Mouse (Mus musculus) intestine, postnatal 0 days (tissue): Measurements from ENCODE around the gene Gm6525. TPM values are rescaled to one million over a fixed set of nuclear protein-coding genes. Genes with fewer than 3 reads are reported as not detected.
A peak's percentile ranks its signal among the peaks of the same experiment; 100 is the strongest.

Source experiments
- ATAC-seq: fragments of 200-750 bp; cut with Nextera tagmentation; 2 replicates; pipeline ENCODE4 v1.8.0; 2017; ENCODE audit warnings: mild to moderate bottlenecking, moderate TSS enrichment, moderate library complexity
- H3K27ac ChIP-seq: fragments of 300-500 bp; sonication (generic); 2 replicates; pipeline ENCODE4 v1.5.1; 2014; ENCODE audit warnings: mild to moderate bottlenecking, low read depth, low read length, moderate library complexity
- H3K27me3 ChIP-seq: fragments of 300-500 bp; sonication (generic); replicated peaks from 2 replicates; pipeline ENCODE4 v1.6.1; 2014; ENCODE audit warnings: low read length, mixed read lengths; ENCODE audit not compliant: control insufficient read depth, insufficient read depth
- H3K36me3 ChIP-seq: fragments of 300-500 bp; sonication (generic); 2 replicates; pipeline ENCODE4 v1.6.1; 2014; ENCODE audit warnings: mild to moderate bottlenecking, moderate library complexity; ENCODE audit not compliant: control insufficient read depth, insufficient read depth
- H3K4me1 ChIP-seq: fragments of 300-500 bp; sonication (generic); replicated peaks from 2 replicates; pipeline ENCODE4 v1.6.1; 2014; ENCODE audit warnings: antibody characterized with exemption, low read length, mixed read lengths; ENCODE audit not compliant: control insufficient read depth, insufficient read depth
- H3K4me2 ChIP-seq: fragments of 300-500 bp; sonication (generic); replicated peaks from 2 replicates; pipeline ENCODE4 v1.6.1; 2014; ENCODE audit warnings: low read depth, mild to moderate bottlenecking, moderate library complexity
- H3K4me3 ChIP-seq: fragments of 300-500 bp; sonication (generic); 2 replicates; pipeline ENCODE4 v1.5.1; 2014; ENCODE audit warnings: low read depth, low read length
- H3K9ac ChIP-seq: fragments of 300-500 bp; sonication (generic); 2 replicates; pipeline ENCODE4 v1.6.1; 2014; ENCODE audit warnings: mild to moderate bottlenecking, low read depth, low read length
- H3K9me3 ChIP-seq: fragments of 300-500 bp; sonication (generic); 2 replicates; pipeline ENCODE4 v1.6.1; 2016; ENCODE audit warnings: mixed run types; ENCODE audit not compliant: control insufficient read depth
- CTCF ChIP-seq: sonication (generic); IDR thresholded peaks from 2 replicates; pipeline ENCODE4 v1.5.1; 2016; ENCODE audit warnings: low read depth, mild to moderate bottlenecking, control low read depth, antibody characterized with exemption, moderate library complexity
- WGBS: fragments of 180-500 bp; shearing (Covaris S2); extraction: QIAGEN DNeasy Blood & Tissue Kit; methylation state at CpG from one replicate; pipeline ENCODE4 v1.1.7; 2014; 5-methylcytosine and 5-hydroxymethylcytosine counted together
- polyA plus RNA-seq: library from polyadenylated mRNA; unstranded; fragments of >200 nt; fragmentation: Nextera tagmentation; extraction: Ambion mirVana; gene quantifications from 2 replicates; pipeline ENCODE4 v1.2.1, GENCODE M21; 2015

Gm6525 gene
- polyA plus RNA-seq, 1 experiment from 2014 or later: 0.56 TPM

DNA sequence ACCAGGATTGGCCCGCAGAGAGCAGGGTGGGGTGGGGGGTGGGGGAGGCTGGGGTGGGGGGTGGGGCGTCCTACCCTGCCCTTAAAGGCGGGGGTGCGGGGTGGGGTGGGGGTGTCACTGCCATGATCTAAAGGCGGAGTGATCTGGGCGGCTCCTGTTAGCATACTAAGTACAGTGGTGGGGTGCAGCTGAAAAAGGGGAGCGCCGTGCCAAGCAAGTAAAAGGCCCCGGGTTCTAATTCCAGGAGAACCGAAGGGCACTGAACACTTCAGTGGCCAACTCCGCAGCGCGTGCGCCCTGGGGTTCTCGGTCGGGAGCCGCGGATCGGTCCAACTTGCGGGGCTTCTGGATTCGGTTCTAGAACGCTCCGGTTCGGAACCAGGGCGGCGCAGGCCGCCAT is 18.8 kb upstream of the Gm6525 start:
- Histone ChIP-seq H3K4me2 (peak overlapping the region; percentile 98), H3K9me3 (no peaks in the 10 kb centered on the region), H3K9ac (peak overlapping the region; percentile 53), H3K4me1 (no peaks in the 10 kb centered on the region; the same call in 1 of the 2 replicates), H3K4me3 (peak overlapping the region; percentile 55), H3K27ac (0 out of 2 replicates have a peak overlapping the region, but pooled peaks have one; percentile 24), H3K36me3 (peaks cover 6% of the 10 kb centered on the region), H3K27me3 (no peaks in the 10 kb centered on the region)
- no peak for TF ChIP-seq CTCF
- WGBS: under 1% methylated on average over 27 of the region's 27 CpGs
- peak; percentile 29 for ATAC-seq

DNA sequence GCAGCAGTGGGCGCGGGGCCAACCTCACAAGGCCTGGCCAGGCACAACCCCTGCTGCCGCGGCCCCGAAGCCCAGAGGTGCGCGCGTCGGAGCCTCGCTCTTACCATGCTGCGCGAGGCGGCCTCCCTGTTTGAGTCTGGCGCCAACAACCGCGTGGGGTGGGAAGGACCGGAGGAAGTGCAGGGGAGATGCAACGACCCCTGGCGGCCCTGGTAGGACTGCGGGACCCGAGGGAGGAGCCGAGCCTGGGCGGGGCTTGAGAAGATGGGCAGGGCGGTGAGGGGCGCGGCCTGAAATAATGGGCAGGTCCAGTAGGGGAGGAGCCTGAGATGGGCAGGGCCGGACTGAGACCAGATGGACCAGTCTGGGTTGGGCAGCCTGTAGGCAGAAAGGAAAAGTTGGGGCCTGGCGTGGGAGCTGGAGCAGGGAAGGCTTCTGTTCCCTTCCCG is 18.3 kb upstream of the Gm6525 start, which contains the start of gene Mnd1:
Gene Mnd1 (minus strand): TSS at position 229 of the 449 bp plus-strand sequence.
- Histone ChIP-seq H3K4me2 (peak within 1 kb of the TSS; percentile 98), H3K36me3 (peaks cover 7% of the 10 kb centered on the region), H3K4me1 (no peaks in the 10 kb centered on the region; the same call in 1 of the 2 replicates), H3K27me3 (no peaks in the 10 kb centered on the region), H3K9ac (peak within 1 kb of the TSS; percentile 53), H3K27ac (0 out of 2 replicates have a peak within 1 kb of the TSS, but pooled peaks have one; percentile 24), H3K9me3 (no peaks in the 10 kb centered on the region), H3K4me3 (peak within 1 kb of the TSS; percentile 55)
- peak; percentile 100 for TF ChIP-seq CTCF
- ATAC-seq: peak; percentile 98
- WGBS: under 1% methylated on average over 29 of the region's 29 CpGs

DNA sequence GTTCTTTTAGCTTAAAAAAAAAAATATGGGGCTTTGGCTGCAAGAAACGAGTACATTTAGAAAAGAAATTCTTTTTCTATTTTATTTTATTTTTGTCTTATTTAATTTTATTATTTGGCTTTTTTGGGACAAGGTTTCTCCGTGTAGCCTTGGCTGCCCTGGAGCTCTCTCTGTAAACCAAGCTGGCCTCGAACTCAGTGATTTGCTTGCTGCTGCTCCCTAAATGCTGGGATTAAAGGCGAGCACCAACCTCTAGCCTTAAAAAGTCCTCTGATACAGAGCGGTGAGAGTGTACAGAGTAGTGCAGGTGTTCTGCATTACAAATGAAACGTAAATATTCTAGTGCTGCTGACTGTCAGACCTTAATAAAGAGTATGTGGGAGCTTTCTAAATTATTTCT is 17.8 kb upstream of the Gm6525 start:
- H3K9ac ChIP-seq: no peak overlapping the region
- peak overlapping the region; percentile 98 for H3K4me2 ChIP-seq
- no peak for ATAC-seq
- no peaks in the 10 kb centered on the region for H3K9me3 ChIP-seq
- no peak for TF ChIP-seq CTCF
- 36% methylated on average over 6 of the region's 6 CpGs for WGBS
- H3K4me1 ChIP-seq: no peaks in the 10 kb centered on the region; the same call in 1 of the 2 replicates
- H3K27me3 ChIP-seq: no peaks in the 10 kb centered on the region
- H3K27ac ChIP-seq: no peak overlapping the region
- H3K4me3 ChIP-seq: peak overlapping the region; percentile 55; the same call in 1 of the 2 replicates
- peaks cover 7% of the 10 kb centered on the region for H3K36me3 ChIP-seq

DNA sequence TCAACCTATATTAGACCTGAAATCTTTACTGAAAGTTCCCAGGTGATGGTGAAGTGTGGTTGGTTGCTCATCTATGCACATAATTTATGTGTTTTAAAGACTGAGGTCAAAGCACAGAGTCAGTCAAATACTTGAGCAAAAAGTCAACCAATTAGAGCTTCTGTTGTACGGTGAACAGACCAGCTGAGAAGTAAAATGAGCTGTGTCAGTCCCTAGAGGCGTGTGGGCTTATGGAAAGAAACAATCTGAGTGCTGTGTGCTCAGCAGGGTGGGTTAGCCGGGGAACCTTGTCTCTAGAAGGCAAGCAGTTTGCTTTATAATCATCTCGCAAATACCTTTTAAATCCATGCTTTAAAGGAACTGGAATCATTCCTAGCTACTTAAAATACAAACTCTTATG is 16.9 kb upstream of the Gm6525 start:
- WGBS: 57% methylated on average over 4 of the region's 4 CpGs
- Histone ChIP-seq H3K9me3 (no peaks in the 10 kb centered on the region), H3K27me3 (no peaks in the 10 kb centered on the region), H3K4me1 (no peaks in the 10 kb centered on the region; the same call in 1 of the 2 replicates), H3K4me3 (no peak overlapping the region), H3K9ac (no peak overlapping the region), H3K4me2 (no peak overlapping the region), H3K27ac (no peak overlapping the region), H3K36me3 (peaks cover 7% of the 10 kb centered on the region)
- no peak for ATAC-seq
- TF ChIP-seq CTCF: no peak

DNA sequence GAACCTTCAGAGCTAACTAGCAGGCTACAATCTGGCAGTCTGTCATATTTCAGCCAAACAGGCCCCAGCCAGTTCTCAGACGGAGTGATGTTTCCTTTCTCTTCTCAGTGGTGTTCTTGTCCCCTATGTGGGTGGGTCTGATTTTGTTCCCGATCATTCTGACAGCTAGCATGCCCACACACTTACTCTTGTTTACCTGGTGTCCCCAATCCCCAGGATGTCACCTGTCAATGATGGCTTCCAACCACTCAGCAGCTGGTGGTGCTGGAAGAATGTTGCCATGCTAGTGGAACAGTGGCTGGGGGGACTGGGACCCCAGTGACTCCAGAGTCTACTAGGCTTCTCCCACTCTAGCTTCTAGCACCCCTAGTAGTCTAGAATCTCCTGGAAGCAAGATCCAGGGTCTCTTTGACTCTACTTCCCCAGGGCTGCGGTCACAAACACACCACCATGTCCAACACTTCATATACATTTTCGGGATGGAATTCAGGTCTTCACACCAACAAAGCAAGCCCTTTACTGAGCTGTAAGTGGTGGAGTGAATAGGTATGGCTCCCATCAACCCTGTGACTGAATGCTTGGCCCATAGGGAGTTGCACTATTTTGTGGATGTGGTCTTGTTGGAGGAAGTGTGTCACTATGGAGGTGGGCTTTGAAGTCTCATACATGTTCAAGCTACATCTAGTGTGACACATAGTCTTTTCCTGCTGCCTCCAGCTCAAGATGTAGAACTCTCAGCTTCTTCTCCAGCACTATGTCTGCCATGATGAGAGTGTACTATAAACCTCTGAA is 16.1 kb upstream of the Gm6525 start:
- 78% methylated on average over 4 of the region's 4 CpGs for WGBS
- TF ChIP-seq CTCF: no peak
- Histone ChIP-seq H3K27me3 (no peaks in the 10 kb centered on the region), H3K4me1 (no peaks in the 10 kb centered on the region; the same call in 1 of the 2 replicates), H3K27ac (no peak overlapping the region), H3K9me3 (no peaks in the 10 kb centered on the region), H3K4me3 (no peak overlapping the region), H3K9ac (no peak overlapping the region), H3K4me2 (no peak overlapping the region), H3K36me3 (peaks cover 7% of the 10 kb centered on the region)
- ATAC-seq: no peak

DNA sequence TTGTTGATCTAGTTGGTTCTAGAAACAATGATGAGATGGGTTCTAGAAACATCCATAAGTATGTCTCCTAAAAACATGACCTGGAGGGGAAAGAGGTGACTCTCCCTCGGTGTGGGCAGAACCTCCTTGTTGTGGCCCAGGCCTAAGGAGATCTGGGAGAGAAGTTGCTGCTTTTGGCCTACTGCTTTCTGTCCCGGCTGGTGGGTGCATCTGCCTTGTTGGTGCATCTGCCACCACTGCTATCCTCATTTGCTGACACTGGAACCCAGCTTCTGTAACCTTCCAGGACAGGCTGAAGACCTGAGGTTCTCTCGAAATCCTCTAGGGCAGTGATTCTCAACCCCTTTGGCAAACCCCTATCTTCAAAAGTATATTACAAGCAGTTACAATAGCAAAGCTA is 8.5 kb upstream of the Gm6525 start:
- Histone ChIP-seq H3K4me1 (no peaks in the 10 kb centered on the region), H3K9me3 (no peaks in the 10 kb centered on the region), H3K27me3 (no peaks in the 10 kb centered on the region), H3K4me2 (no peak overlapping the region), H3K9ac (no peak overlapping the region), H3K36me3 (peaks cover 37% of the 10 kb centered on the region), H3K4me3 (no peak overlapping the region), H3K27ac (no peak overlapping the region)
- 96% methylated on average over 3 of the region's 3 CpGs for WGBS
- no peak for TF ChIP-seq CTCF
- ATAC-seq: no peak
